Mouse (Mus musculus): Measurements from ENCODE around the gene Gimap9.

Gimap9 gene

GRCm38 (mm10) chr6:48689320-48689719 is 13.4 kb downstream of the Gimap9 start:
- DNase-seq (ENCODE audit: low spot score in 2 of 2) = no peak

- DNase-seq (ENCODE audit: low spot score in 2 of 2) = no peak
Measured at GRCm38 (mm10) chr6:48692962-48693361, 17.0 kb downstream of the Gimap9 start.

GRCm38 (mm10) chr6:48696830-48697554 is 21.1 kb downstream of the Gimap9 start:
- no peak for DNase-seq (ENCODE audit: low spot score in 2 of 2)

GRCm38 (mm10) chr6:48697555-48697930 is 21.6 kb downstream of the Gimap9 start:
- no peak for DNase-seq (ENCODE audit: low spot score in 2 of 2)

- DNase-seq (ENCODE audit: low spot score in 2 of 2) = no peak
Measured at GRCm38 (mm10) chr6:48698066-48698856, 22.3 kb downstream of the Gimap9 start.

- DNase-seq (ENCODE audit: low spot score in 2 of 2) = no peak
Measured at GRCm38 (mm10) chr6:48698888-48699287, 23.0 kb downstream of the Gimap9 start.

- DNase-seq (ENCODE audit: low spot score in 2 of 2) = no peak
Measured at GRCm38 (mm10) chr6:48700251-48701075, 24.5 kb downstream of the Gimap9 start.

GRCm38 (mm10) chr6:48702146-48702545 is 26.2 kb downstream of the Gimap9 start:
- no peak for DNase-seq (ENCODE audit: low spot score in 2 of 2)

- DNase-seq (ENCODE audit: low spot score in 2 of 2) = no peak
Measured at GRCm38 (mm10) chr6:48702601-48703000, 26.7 kb downstream of the Gimap9 start.

GRCm38 (mm10) chr6:48704146-48704545 is 28.2 kb downstream of the Gimap9 start:
- DNase-seq (ENCODE audit: low spot score in 2 of 2) = no peak

- no peak for DNase-seq (ENCODE audit: low spot score in 2 of 2)
Measured at GRCm38 (mm10) chr6:48706130-48706529, 30.2 kb downstream of the Gimap9 start.

GRCm38 (mm10) chr6:48718455-48718854 is 42.5 kb downstream of the Gimap9 start, which contains the start of the genes Gm28053 and Gimap7:
Gm28053 (plus strand) TSS chr6:48718607.
Gimap7 (plus strand) TSS chr6:48718621.
- no peak for DNase-seq (ENCODE audit: low spot score in 2 of 2)

- no peak for DNase-seq (ENCODE audit: low spot score in 2 of 2)
Measured at GRCm38 (mm10) chr6:48720326-48720725, 44.4 kb downstream of the Gimap9 start.

- no peak for DNase-seq (ENCODE audit: low spot score in 2 of 2)
Measured at GRCm38 (mm10) chr6:48723468-48723867, 47.5 kb downstream of the Gimap9 start.

GRCm38 (mm10) chr6:48725476-48725875 is 49.5 kb downstream of the Gimap9 start:
- no peak for DNase-seq (ENCODE audit: low spot score in 2 of 2)

- no peak for DNase-seq (ENCODE audit: low spot score in 2 of 2)
Measured at GRCm38 (mm10) chr6:48727761-48728160, 51.8 kb downstream of the Gimap9 start.

Data from right cerebral cortex, postnatal 36 days (tissue).